Mouse (Mus musculus) heart, postnatal 0 days (tissue): ENCODE measurements at regions not wholly inside any gene's neighbourhood (a gene's known extent, or its start where the extent isn't known, plus 50 kb on each side); places are given as distances from the start of the nearest gene placed in this dataset.
A peak's percentile ranks its signal among the peaks of the same experiment; 100 is the strongest.

Experiments
- ATAC-seq: fragments of 200-750 bp; cut with Nextera tagmentation; 2 replicates; pipeline ENCODE4 v1.8.0; 2017; ENCODE audit warnings: low read depth, moderate number of reproducible peaks, moderate library complexity; ENCODE audit not compliant: insufficient read depth
- DNase-seq: peaks from one replicate; pipeline ENCODE4 v3.0.0-alpha.2; 2016; ENCODE audit warnings: low spot score
- H3K27ac ChIP-seq: fragments of 300-500 bp; sonication (generic); 2 replicates; pipeline ENCODE4 v1.5.1; 2014; ENCODE audit warnings: low read depth, mild to moderate bottlenecking
- H3K27me3 ChIP-seq: fragments of 300-500 bp; sonication (generic); 2 replicates; pipeline ENCODE4 v1.6.1; 2014; ENCODE audit warnings: low read length, mixed read lengths; ENCODE audit not compliant: control insufficient read depth, insufficient read depth
- H3K36me3 ChIP-seq: fragments of 300-500 bp; sonication (generic); replicated peaks from 2 replicates; pipeline ENCODE4 v1.6.1; 2014; ENCODE audit warnings: low read length, mixed read lengths; ENCODE audit not compliant: control insufficient read depth, insufficient read depth
- H3K4me1 ChIP-seq: fragments of 300-500 bp; sonication (generic); 2 replicates; pipeline ENCODE4 v1.6.1; 2014; ENCODE audit warnings: antibody characterized with exemption; ENCODE audit not compliant: control insufficient read depth, insufficient read depth
- H3K4me2 ChIP-seq: fragments of 300-500 bp; sonication (generic); 2 replicates; pipeline ENCODE4 v1.6.1; 2014; ENCODE audit warnings: low read depth, mild to moderate bottlenecking, low read length, moderate library complexity
- H3K4me3 ChIP-seq: fragments of 300-500 bp; sonication (generic); 2 replicates; pipeline ENCODE4 v1.5.1; 2014; ENCODE audit warnings: low read depth, low read length
- H3K9ac ChIP-seq: fragments of 300-500 bp; sonication (generic); replicated peaks from 2 replicates; pipeline ENCODE4 v1.6.1; 2014; ENCODE audit warnings: low read depth, low read length, mixed read lengths
- H3K9me3 ChIP-seq: fragments of 300-500 bp; sonication (generic); replicated peaks from 2 replicates; pipeline ENCODE4 v1.6.1; 2016; ENCODE audit warnings: low read length; ENCODE audit not compliant: control insufficient read depth
- CTCF ChIP-seq: IDR thresholded peaks from 2 replicates; pipeline ENCODE4 v1.5.1; 2016; ENCODE audit warnings: antibody characterized with exemption, control low read depth, low read depth
- EP300 ChIP-seq: IDR thresholded peaks from 2 replicates; pipeline ENCODE4 v1.6.1; 2016; ENCODE audit warnings: antibody characterized with exemption, low read depth
- WGBS: fragments of 180-500 bp; shearing (Covaris S2); extraction: QIAGEN DNeasy Blood & Tissue Kit; methylation state at CpG from one replicate; pipeline ENCODE4 v1.1.7; 2014; 5-methylcytosine and 5-hydroxymethylcytosine counted together

DNA sequence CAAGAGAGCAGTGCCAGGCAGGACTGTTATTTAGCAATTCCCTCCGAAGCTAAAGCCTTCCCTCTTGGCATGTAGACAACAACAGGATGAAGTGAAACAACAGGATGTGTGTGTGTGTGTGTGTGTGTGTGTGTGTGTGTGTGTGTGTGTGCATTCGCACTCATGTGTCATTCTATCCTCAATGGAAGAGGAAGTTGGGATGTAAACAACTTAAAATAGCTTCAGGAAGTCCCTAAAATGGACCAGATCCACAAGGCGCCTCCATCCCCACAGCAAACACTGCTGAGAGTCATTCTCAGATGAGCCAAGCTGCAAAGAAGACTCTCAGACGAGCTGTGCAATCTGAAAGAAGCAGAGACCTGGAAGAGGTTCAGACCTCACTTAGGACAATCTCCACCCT is 114.4 kb upstream of the Dock1 start:
- H3K4me2 ChIP-seq, result no peak overlapping the region
- H3K4me3 ChIP-seq, result no peak overlapping the region
- H3K4me1 ChIP-seq, result peaks cover 7% of the 10 kb centered on the region; the same call in 1 of the 2 replicates
- H3K27me3 ChIP-seq, result no peaks in the 10 kb centered on the region
- peak; percentile 13 for DNase-seq
- 45% methylated on average over 4 of the region's 4 CpGs for WGBS
- no peak for TF ChIP-seq EP300
- no peak for TF ChIP-seq CTCF
- peaks cover 6% of the 10 kb centered on the region; the same call in 1 of the 2 replicates for H3K9me3 ChIP-seq
- ATAC-seq, result 0 out of 2 replicates have a peak, but pooled peaks have one; percentile 20
- H3K9ac ChIP-seq, result no peak overlapping the region
- H3K36me3 ChIP-seq, result no peaks in the 10 kb centered on the region
- H3K27ac ChIP-seq, result no peak overlapping the region

- TF ChIP-seq CTCF, result peak; percentile 71
- no peak for TF ChIP-seq EP300
- DNase-seq, result no peak
- no peaks in the 10 kb centered on the region for H3K36me3 ChIP-seq
- H3K27me3 ChIP-seq, result no peaks in the 10 kb centered on the region
- no peak overlapping the region for H3K4me3 ChIP-seq
- 88% methylated on average over 5 of the region's 5 CpGs for whole genome bisulfite sequencing
- no peak overlapping the region for H3K27ac ChIP-seq
- 0 out of 2 replicates have a peak, but pooled peaks cover 7% of the 10 kb centered on the region for H3K4me1 ChIP-seq
- no peak for ATAC-seq
- no peaks in the 10 kb centered on the region for H3K9me3 ChIP-seq
- H3K9ac ChIP-seq, result no peak overlapping the region
- H3K4me2 ChIP-seq, result no peak overlapping the region
These were observed 104.1 kb upstream of the Dock1 start for GRCm38 (mm10) chr7:134566322-134566721.

GRCm38 (mm10) chr7:134569247-134569646 is 101.2 kb upstream of the Dock1 start:
- Histone ChIP-seq H3K4me1 (0 out of 2 replicates have a peak, but pooled peaks cover 7% of the 10 kb centered on the region), H3K9ac (no peak overlapping the region), H3K4me3 (no peak overlapping the region), H3K27ac (no peak overlapping the region), H3K27me3 (no peaks in the 10 kb centered on the region), H3K36me3 (no peaks in the 10 kb centered on the region), H3K4me2 (no peak overlapping the region), H3K9me3 (no peaks in the 10 kb centered on the region)
- ATAC-seq (peak; percentile 64), DNase-seq (peak; percentile 33)
- WGBS, result 38% methylated on average over 3 of the region's 3 CpGs
- TF ChIP-seq CTCF (no peak), EP300 (no peak)

- 50% methylated on average over 5 of the region's 5 CpGs for WGBS
- no peaks in the 10 kb centered on the region for H3K36me3 ChIP-seq
- ATAC-seq, result no peak
- H3K27me3 ChIP-seq, result no peaks in the 10 kb centered on the region
- TF ChIP-seq CTCF, result no peak
- TF ChIP-seq EP300, result no peak
- H3K9me3 ChIP-seq, result no peaks in the 10 kb centered on the region
- peak overlapping the region; percentile 41; the same call in 1 of the 2 replicates for H3K27ac ChIP-seq
- no peak overlapping the region for H3K4me3 ChIP-seq
- peak; percentile 36 for DNase-seq
- no peak overlapping the region for H3K4me2 ChIP-seq
- 0 out of 2 replicates have a peak, but pooled peaks cover 7% of the 10 kb centered on the region for H3K4me1 ChIP-seq
- H3K9ac ChIP-seq, result no peak overlapping the region
These were observed 100.2 kb upstream of the Dock1 start for GRCm38 (mm10) chr7:134570176-134570810.

DNA sequence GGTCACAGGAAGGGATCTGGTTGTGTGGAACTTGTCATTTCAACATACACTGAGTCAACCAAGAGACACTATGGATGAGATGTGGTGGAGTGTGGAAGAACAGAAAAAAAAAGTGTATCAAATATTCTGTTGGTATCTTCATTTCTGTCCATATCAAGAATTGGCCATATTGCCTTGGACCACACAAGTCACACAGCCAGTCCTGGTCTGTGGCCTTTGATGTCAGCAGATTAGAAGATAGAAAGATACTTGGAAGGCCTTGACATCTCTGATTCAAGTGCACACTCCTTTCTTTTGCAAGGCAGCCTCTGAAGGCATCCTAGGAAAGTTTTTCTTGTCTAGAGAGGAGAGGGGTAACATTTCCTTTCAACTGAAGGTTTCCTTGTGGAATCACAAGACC is 88.7 kb upstream of the Dock1 start:
- Histone ChIP-seq H3K27ac (no peak overlapping the region), H3K4me3 (no peak overlapping the region), H3K9me3 (no peaks in the 10 kb centered on the region), H3K4me1 (no peaks in the 10 kb centered on the region), H3K36me3 (no peaks in the 10 kb centered on the region), H3K27me3 (no peaks in the 10 kb centered on the region), H3K9ac (no peak overlapping the region), H3K4me2 (no peak overlapping the region)
- TF ChIP-seq CTCF (no peak), EP300 (no peak)
- DNase-seq (no peak), ATAC-seq (no peak)

GRCm38 (mm10) chr7:134585478-134585877 is 85.0 kb upstream of the Dock1 start:
- H3K9ac ChIP-seq, result no peak overlapping the region
- no peak overlapping the region for H3K4me2 ChIP-seq
- H3K4me3 ChIP-seq, result no peak overlapping the region
- H3K4me1 ChIP-seq, result no peaks in the 10 kb centered on the region
- no peaks in the 10 kb centered on the region for H3K9me3 ChIP-seq
- ATAC-seq, result no peak
- no peaks in the 10 kb centered on the region for H3K36me3 ChIP-seq
- TF ChIP-seq EP300, result no peak
- TF ChIP-seq CTCF, result no peak
- no peaks in the 10 kb centered on the region for H3K27me3 ChIP-seq
- H3K27ac ChIP-seq, result no peak overlapping the region
- DNase-seq, result no peak
- 77% methylated on average over 5 of the region's 5 CpGs for WGBS
